Mouse (Mus musculus): ENCODE data around the gene Nbl1.

DNA sequence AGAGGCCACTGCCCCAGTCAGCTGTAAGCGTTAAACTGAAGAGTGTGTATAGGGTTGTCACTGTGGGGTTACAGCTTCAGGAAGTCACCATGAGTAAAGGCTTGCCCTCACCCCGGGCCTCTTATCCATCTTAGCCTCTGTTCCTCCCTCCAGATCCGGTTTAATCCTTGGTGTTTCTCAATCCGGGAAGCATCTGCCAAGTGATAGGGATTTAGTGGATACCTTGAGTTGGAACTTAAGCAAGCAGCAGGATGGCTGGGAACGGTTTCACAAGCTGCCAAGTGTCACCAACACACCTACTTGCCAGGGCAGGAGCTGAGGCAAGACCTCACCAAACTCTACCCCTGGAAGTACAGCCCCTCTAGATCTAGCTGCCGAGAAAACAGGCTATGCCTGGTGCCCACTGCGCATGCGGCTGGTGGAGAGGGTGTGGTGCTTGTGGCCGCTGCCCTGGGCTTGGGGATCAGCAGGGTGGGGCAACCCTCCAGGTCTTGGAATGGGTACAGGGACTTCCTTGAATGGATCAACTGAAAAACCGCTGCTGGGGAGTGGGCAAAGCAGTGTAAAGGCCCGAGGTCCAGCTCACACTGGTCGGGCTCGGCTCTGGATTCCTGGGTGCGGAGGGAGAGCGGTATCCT, 2.4 kb downstream of the Nbl1 start:
- TF ChIP-seq CTCF (IDR thresholded peaks at IDR 0.05) (no peak), EP300 (IDR thresholded peaks at IDR 0.05; ENCODE audit: insufficient read depth, low read depth, low read length) (no peak)
